Mouse (Mus musculus) erythroblast, embryonic 14.5 days (primary cell): Measurements from ENCODE around the gene Casr. TPM values are rescaled to one million over a fixed set of nuclear protein-coding genes. Genes with fewer than 3 reads are reported as not detected.

Experiments used
- H3K27me3 ChIP-seq: 2 replicates; pipeline ENCODE4 v1.6.1; 2012; ENCODE audit warnings: inconsistent platforms; ENCODE audit not compliant: control insufficient read depth
- H3K36me3 ChIP-seq: 2 replicates; pipeline ENCODE4 v1.6.1; 2012; ENCODE audit warnings: mild to moderate bottlenecking, inconsistent platforms; ENCODE audit not compliant: control insufficient read depth
- H3K4me1 ChIP-seq: 2 replicates; pipeline ENCODE4 v1.6.1; 2012; ENCODE audit warnings: inconsistent platforms; ENCODE audit not compliant: control insufficient read depth
- H3K4me3 ChIP-seq: replicated peaks from 2 replicates; pipeline ENCODE3; 2012; ENCODE audit warnings: moderate library complexity, mild to moderate bottlenecking, inconsistent platforms
- H3K9me3 ChIP-seq: 2 replicates; pipeline ENCODE4 v1.6.1; 2012; ENCODE audit warnings: low read length, inconsistent platforms, mixed read lengths; ENCODE audit not compliant: control insufficient read depth
- GATA1 ChIP-seq: IDR thresholded peaks from 2 replicates; pipeline ENCODE4 v1.6.1; 2012; ENCODE audit warnings: low read length, inconsistent platforms, mixed read lengths
- TAL1 ChIP-seq: IDR thresholded peaks from 3 replicates; pipeline ENCODE4 v1.6.1; 2012; ENCODE audit warnings: low read length, inconsistent platforms, mixed read lengths
- polyA plus RNA-seq: library from polyadenylated mRNA; stranded (reverse); fragments of >175 nt; gene quantifications from 2 replicates; pipeline ENCODE4 v1.2.3, GENCODE M21; 2012

The Casr gene
- polyA plus RNA-seq, 1 experiment: not detected

GRCm38 (mm10) chr16:36526596-36527282, 35.2 kb downstream of the Casr start:
- Histone ChIP-seq H3K36me3 (no peaks in the 10 kb centered on the region), H3K27me3 (no peaks in the 10 kb centered on the region), H3K9me3 (peaks cover 2% of the 10 kb centered on the region; the same call in 1 of the 2 replicates), H3K4me1 (no peaks in the 10 kb centered on the region), H3K4me3 (no peak overlapping the region)
- TF ChIP-seq GATA1 (no peak), TAL1 (no peak)

GRCm38 (mm10) chr16:36523095-36523494, 38.8 kb downstream of the Casr start:
- Histone ChIP-seq H3K4me1 (no peaks in the 10 kb centered on the region), H3K4me3 (no peak overlapping the region)
- TF ChIP-seq TAL1 (no peak), GATA1 (no peak)

DNA sequence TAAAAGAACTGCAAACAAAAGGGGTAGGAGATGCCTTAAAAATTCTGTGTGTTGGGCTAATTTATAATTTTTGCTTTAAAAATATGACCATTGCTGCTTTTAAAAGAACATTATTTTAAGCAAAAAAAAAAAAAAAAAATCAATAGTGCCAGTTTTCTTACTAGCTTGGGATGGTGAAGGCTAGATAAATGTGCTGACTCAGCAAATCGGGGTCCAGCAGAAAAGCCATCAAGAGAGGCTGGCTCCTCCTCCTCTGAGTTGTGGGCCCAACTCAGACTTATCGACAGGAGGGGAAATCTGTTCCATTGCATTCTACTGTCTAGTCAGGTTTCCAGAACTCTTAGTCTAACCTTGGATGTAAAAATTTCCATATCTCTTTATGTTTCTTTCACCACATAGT, 45.6 kb downstream of the Casr start:
- H3K4me3 ChIP-seq: no peak overlapping the region
- H3K36me3 ChIP-seq: no peaks in the 10 kb centered on the region
- TF ChIP-seq TAL1 (no peak), GATA1 (no peak)
- H3K9me3 ChIP-seq: no peaks in the 10 kb centered on the region
- no peaks in the 10 kb centered on the region for H3K27me3 ChIP-seq
- no peaks in the 10 kb centered on the region for H3K4me1 ChIP-seq

More at GRCm38 (mm10) chr16:36523095-36523494, 38.8 kb downstream of the Casr start:
- Histone ChIP-seq H3K36me3 (no peaks in the 10 kb centered on the region), H3K9me3 (peaks cover 2% of the 10 kb centered on the region; the same call in 1 of the 2 replicates), H3K27me3 (no peaks in the 10 kb centered on the region)

DNA sequence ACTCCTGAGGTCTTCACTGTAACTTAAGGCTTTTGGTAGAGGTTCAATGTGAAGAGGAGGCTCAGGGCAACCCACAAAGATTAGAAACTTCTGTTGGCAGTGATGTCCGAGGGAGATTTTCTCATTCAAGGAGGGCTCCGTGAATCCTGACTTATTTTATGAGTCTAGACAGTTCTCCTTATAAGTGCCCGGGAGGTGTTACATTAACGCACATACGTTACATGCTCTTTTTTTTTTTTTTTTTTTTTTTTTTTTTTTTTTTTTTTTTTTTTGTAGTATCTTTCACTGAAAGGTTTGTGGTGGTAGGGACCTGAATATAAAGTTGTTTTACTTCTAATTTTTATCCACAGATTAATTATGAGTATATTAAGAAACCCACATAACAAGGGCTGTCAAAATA, 54.6 kb downstream of the Casr start:
- no peaks in the 10 kb centered on the region for H3K36me3 ChIP-seq
- no peak for TF ChIP-seq GATA1
- TF ChIP-seq TAL1: no peak
- H3K27me3 ChIP-seq: no peaks in the 10 kb centered on the region
- H3K4me3 ChIP-seq: no peak overlapping the region
- no peaks in the 10 kb centered on the region for H3K4me1 ChIP-seq
- H3K9me3 ChIP-seq: peaks cover 6% of the 10 kb centered on the region; the same call in 1 of the 2 replicates

DNA sequence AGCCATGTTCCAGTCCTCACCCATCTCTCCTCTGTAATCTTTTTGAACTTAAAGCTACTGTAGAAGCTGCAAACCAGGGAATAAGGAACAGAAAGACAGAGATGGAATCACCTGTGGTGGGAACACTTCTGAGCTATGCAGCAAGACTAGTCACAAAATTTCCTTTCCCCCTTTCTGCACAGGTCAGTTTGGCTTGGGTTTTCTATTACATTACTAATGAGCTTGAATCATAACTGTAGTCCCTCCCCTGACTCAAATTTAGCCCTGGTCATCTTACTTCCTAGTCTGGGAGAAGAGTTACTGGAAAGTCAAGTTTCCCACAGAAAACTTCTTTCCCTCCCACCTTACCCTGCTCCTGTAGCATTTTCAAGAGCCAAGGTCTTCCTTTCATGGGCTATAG, 55.1 kb downstream of the Casr start:
- Histone ChIP-seq H3K36me3 (no peaks in the 10 kb centered on the region), H3K4me3 (no peak overlapping the region), H3K27me3 (no peaks in the 10 kb centered on the region), H3K4me1 (no peaks in the 10 kb centered on the region), H3K9me3 (peaks cover 6% of the 10 kb centered on the region; the same call in 1 of the 2 replicates)
- no peak for TF ChIP-seq TAL1
- no peak for TF ChIP-seq GATA1

- Histone ChIP-seq H3K36me3 (no peaks in the 10 kb centered on the region), H3K9me3 (peaks cover 6% of the 10 kb centered on the region; the same call in 1 of the 2 replicates), H3K4me3 (no peak overlapping the region), H3K4me1 (no peaks in the 10 kb centered on the region), H3K27me3 (no peaks in the 10 kb centered on the region)
- no peak for TF ChIP-seq TAL1
Measured at GRCm38 (mm10) chr16:36505913-36506312, 56.0 kb downstream of the Casr start.

GRCm38 (mm10) chr16:36505134-36505533, 56.8 kb downstream of the Casr start:
- no peaks in the 10 kb centered on the region for H3K36me3 ChIP-seq
- no peaks in the 10 kb centered on the region for H3K4me1 ChIP-seq
- peaks cover 4% of the 10 kb centered on the region; the same call in 1 of the 2 replicates for H3K9me3 ChIP-seq
- TF ChIP-seq TAL1: no peak
- no peaks in the 10 kb centered on the region for H3K27me3 ChIP-seq
- H3K4me3 ChIP-seq: no peak overlapping the region

DNA sequence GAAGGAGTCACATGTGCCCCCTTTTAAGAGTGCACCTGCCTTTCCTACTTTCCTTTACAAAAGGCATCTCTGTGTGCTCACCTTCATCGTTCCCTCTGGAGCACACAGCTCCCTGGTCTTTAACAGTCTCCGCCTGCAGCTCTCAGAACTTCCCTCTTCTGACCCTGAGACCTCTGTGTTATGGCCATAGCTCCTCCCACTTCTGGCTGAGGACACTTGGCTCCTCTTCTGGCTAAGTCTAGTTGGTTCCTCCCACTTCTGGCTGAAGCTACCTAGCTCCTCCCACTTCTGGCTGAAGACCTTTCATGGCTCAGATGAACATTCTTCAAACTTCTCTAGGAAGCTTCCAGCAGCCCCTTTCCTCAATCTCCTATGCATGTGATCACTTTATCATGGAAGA, 59.7 kb downstream of the Casr start:
- no peaks in the 10 kb centered on the region for H3K27me3 ChIP-seq
- H3K4me3 ChIP-seq: no peak overlapping the region
- H3K4me1 ChIP-seq: no peaks in the 10 kb centered on the region
- H3K36me3 ChIP-seq: no peaks in the 10 kb centered on the region
- H3K9me3 ChIP-seq: no peaks in the 10 kb centered on the region
- no peak for TF ChIP-seq GATA1
- no peak for TF ChIP-seq TAL1

GRCm38 (mm10) chr16:36492420-36492819, 69.5 kb downstream of the Casr start:
- Histone ChIP-seq H3K9me3 (peaks cover 12% of the 10 kb centered on the region), H3K4me3 (no peak overlapping the region), H3K27me3 (no peaks in the 10 kb centered on the region), H3K36me3 (no peaks in the 10 kb centered on the region), H3K4me1 (no peaks in the 10 kb centered on the region)
- no peak for TF ChIP-seq GATA1
- TF ChIP-seq TAL1: no peak

DNA sequence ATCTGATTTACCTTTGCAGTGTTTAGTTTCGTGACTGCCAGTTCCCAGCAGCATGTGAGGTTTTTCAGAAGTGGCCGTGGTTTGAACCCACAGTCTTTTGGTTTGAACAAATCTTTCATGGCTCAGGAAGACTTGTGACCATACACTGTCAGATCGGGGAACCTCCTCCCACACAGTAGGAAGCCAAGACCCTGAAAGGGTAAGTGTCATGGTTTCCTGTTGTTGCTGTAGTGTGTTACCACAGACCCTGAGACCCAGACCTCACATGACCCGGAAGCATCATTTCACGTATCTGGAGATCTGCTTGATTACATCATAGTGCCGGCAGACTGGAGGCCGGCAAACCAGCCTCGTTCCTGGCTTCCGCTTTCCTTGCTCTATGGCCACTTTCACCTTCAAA, 85.1 kb downstream of the Casr start:
- H3K9me3 ChIP-seq: no peaks in the 10 kb centered on the region; the same call in 1 of the 2 replicates
- no peak for TF ChIP-seq GATA1
- no peak for TF ChIP-seq TAL1
- no peaks in the 10 kb centered on the region for H3K27me3 ChIP-seq
- no peaks in the 10 kb centered on the region for H3K36me3 ChIP-seq
- H3K4me1 ChIP-seq: no peaks in the 10 kb centered on the region
- no peak overlapping the region for H3K4me3 ChIP-seq
